Mouse (Mus musculus): Measurements from ENCODE around the gene Cerkl.

GRCm38 (mm10) chr2:79292431-79292830 lies 164.2 kb downstream of the Cerkl start:
- TF ChIP-seq USF1 (IDR thresholded peaks at IDR 0.05; ENCODE audit: low read depth, low read length) (no peak), CTCF (IDR thresholded peaks at IDR 0.05 in 2 of 3, conservative IDR thresholded peaks at IDR 0.05 in 1 of 3; ENCODE audit: control insufficient read depth in 1 of 3, insufficient read depth in 1 of 3, low read depth in 2 of 3, low read length in 3 of 3, poor library complexity in 1 of 3, severe bottlenecking in 1 of 3) (no peak), UBTF (IDR thresholded peaks at IDR 0.05; ENCODE audit: borderline replicate concordance, insufficient read depth, low read depth, low read length) (no peak), POLR2A (IDR thresholded peaks at IDR 0.05; ENCODE audit: control insufficient read depth in 1 of 2, insufficient read depth in 1 of 2, low read depth in 1 of 2, low read length in 2 of 2, poor library complexity in 1 of 2) (no peak), BHLHE40 (IDR thresholded peaks at IDR 0.05; ENCODE audit: borderline replicate concordance, low read depth, low read length) (no peak), ELF1 (IDR thresholded peaks at IDR 0.05; ENCODE audit: low read depth, low read length) (no peak), MAFK (IDR thresholded peaks at IDR 0.05; ENCODE audit: borderline replicate concordance, low read depth, low read length) (no peak), TCF12 (IDR thresholded peaks at IDR 0.05; ENCODE audit: low read depth, low read length) (no peak), CHD1 (IDR thresholded peaks at IDR 0.05; ENCODE audit: low read depth, low read length) (no peak), TAL1 (IDR thresholded peaks at IDR 0.05; ENCODE audit: low read length) (no peak), GABPA (IDR thresholded peaks at IDR 0.05; ENCODE audit: low read depth, low read length) (no peak), ZNF384 (IDR thresholded peaks at IDR 0.05; ENCODE audit: low read depth, low read length) (no peak), E2F4 (IDR thresholded peaks at IDR 0.05; ENCODE audit: borderline replicate concordance, low read depth, low read length) (no peak)
